Mouse (Mus musculus) ovary, postnatal 14 days (tissue): Measurements from ENCODE around the gene Ces2b.
"Not testable (repeated sequence)": the region's sequence is repeated elsewhere in the genome, so short reads cannot be mapped to it uniquely, and the experiment has no call there.

Experiments
- DNase-seq: peaks from one replicate; pipeline ENCODE4 v3.0.0; 2022; ENCODE audit warnings: low spot score

The Ces2b gene

GRCm38 (mm10) chr8:104831440-104831839 lies at the start of gene Ces2b:
TSS of gene Ces2b (plus strand) at chr8:104831572.
- no peak for DNase-seq

DNA sequence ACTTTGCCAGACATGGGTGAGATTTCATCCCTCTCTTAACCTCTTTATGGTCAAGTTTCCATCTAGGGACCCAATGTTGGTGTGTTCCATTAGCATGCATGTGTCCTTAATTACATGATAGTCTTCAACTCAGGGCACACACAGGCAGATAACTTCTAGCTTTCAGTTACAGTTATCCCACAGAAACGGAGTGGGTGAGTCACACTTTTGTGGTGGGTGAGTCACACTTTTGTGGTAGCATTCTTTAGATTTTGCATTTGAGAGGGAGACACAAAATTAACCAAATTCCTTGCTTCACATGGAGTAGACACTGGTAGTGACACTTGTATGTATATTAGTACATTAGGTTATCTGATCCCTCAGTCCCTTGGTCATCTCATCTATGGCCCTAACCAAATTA lies 44.3 kb upstream of the Ces2b start:
- no peak for DNase-seq

DNA sequence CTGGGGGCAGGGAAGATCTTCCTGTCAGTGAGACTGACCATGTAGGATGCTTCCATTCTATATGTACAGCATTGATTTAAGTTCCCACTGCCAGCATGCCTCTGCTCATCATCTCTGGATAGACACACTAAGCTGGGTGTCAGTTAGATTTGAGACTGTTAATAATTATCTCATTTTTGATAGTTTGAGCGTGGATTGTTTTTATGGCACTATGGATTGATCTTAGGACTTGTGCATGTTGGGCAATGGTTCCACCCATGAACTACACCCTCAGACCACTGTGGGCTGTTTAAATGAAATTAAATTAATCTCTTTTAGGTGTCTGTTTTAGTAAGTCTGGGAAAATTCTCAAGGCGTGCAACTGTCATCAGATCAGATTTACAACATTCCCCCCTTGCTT lies 42.4 kb upstream of the Ces2b start:
- no peak for DNase-seq

GRCm38 (mm10) chr8:104789886-104790680 lies 41.3 kb upstream of the Ces2b start:
- peak; percentile 15 for DNase-seq

GRCm38 (mm10) chr8:104799385-104799784 lies 32.0 kb upstream of the Ces2b start:
- DNase-seq = no peak

- DNase-seq = no peak
Observed at GRCm38 (mm10) chr8:104806127-104806526, 25.2 kb upstream of the Ces2b start.

GRCm38 (mm10) chr8:104808542-104809413 lies 22.6 kb upstream of the Ces2b start:
- no peak for DNase-seq

- no peak for DNase-seq
Observed at GRCm38 (mm10) chr8:104809436-104809835, 21.9 kb upstream of the Ces2b start.

DNA sequence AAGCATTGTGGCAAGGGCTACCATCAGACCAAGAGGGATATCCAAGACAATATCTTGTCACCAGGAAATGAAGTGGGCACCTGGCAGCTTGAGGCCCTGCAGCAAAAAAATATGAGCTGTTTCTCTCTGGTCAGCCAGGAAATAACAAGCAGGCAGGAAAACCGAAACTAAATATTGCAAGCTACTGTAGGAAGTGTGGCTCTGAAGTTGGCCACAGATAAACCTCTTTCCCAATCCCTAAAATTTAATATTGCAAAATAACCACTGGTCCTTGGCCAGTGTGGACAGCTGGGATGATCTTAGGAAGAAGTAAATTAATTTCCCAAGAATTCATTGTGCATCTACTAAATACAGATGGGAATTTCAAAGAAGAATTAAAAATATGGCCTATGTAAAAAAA lies 4.5 kb upstream of the Ces2b start:
- no peak for DNase-seq

DNA sequence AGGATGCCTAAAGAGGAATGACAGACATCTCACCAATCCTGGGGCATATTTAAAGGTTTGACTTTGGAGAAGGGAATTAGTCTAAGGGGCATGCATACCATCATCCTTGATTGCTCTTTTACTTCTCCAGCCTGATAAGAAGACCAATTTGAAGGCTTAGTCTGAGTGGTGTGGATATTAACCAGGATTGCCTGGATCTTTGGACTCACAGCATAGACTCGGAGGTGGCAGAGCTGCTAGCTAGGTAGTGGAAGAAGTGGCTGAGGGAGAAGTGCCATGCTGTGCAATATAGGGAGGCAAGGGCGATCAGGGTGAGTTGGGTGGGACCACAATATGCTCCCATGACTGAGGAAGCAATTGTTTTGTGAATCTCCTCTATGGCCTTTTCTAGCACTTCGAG lies 3.2 kb upstream of the Ces2b start:
- DNase-seq = no peak

DNA sequence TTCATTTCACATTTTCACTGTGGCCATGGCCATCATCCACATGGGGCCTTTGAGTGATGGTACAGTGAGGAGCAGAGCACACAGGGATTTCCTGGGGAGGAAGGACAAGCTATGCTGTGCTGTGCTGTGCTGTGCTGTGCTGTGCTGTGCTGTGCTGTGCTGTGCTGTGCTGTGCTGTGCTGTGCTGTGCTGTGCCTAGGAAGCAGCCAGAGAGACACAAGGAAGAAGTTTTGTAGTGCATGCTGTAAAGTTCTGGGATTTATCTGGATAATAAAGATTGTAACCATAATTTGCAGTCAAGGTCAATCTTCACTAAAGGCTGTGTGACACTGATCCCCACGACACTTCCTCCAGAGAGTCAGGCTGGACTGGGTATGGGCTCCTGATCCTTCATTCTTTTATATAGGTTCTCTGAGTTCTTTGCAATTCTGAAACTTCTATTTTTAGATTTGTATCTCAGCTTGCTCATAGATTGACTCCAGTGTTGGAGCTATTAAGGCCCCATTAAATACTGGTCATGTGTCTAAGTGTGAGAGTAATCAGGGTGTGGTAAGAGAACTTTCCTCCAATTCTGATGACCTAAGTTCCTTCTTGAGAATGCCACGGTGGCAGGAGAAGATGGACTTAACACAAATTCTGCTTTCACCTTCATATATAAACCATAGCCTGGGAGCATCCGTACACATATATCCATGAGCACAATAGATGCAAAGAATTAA lies 10.1 kb downstream of the Ces2b start:
- DNase-seq = no peak

GRCm38 (mm10) chr8:104846831-104847230 lies 15.5 kb downstream of the Ces2b start, which contains the start of gene Ces2c:
TSS of gene Ces2c (plus strand) at chr8:104847068.
- DNase-seq = no peak

DNA sequence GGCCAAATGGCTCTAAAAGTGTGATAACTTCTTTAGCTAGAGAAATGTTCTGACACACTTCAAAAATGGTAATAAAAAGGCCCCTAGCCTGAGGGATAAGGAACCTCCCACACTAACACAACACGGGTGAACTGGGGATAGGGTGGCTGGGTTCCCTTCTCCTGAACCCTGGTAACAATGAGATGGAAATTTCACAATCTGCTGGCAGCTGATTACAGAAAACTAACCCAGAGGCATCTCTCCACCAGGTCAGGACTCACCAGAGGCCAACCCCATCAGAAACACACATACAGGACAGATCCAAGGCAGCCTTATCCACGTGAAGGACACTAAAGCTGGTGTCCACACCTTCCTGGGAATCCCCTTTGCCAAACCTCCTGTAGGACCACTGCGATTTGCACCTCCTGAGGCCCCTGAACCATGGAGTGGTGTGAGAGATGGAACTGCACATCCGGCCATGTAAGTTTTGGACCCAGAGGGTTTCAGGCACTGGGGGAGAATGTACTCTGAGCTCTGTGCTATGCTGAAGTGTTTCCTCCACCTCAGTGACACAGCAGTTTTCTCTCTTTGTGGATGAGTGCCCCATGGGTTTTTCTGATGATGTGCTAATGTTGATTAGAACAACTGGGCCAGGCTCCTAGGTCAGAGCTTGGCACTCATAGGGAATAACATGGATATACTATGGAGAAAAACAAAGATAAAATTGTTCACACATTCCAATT lies 16.5 kb downstream of the Ces2b start:
- no peak for DNase-seq

- DNase-seq = not testable (repeated sequence)
Observed at GRCm38 (mm10) chr8:104866844-104867531, 35.6 kb downstream of the Ces2b start.

DNA sequence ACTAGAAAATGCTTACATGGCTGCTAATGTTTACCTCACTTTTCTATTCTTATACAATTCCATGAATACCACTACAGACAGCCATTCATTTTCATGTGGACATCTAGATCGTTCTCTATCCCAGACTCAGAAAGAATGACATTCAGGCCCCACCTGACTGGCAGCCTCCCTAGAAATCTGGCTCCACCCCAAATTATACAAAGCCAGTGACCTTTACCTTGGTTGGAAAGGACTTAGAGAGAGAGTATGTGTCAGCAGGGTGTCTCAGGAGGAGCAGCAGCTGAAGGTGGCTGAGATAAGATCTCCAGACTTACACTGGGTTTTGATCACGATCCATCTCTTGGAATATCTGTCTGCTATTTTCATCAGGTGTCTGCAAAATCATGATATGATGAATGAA lies 37.5 kb downstream of the Ces2b start:
- not testable (repeated sequence) for DNase-seq

DNA sequence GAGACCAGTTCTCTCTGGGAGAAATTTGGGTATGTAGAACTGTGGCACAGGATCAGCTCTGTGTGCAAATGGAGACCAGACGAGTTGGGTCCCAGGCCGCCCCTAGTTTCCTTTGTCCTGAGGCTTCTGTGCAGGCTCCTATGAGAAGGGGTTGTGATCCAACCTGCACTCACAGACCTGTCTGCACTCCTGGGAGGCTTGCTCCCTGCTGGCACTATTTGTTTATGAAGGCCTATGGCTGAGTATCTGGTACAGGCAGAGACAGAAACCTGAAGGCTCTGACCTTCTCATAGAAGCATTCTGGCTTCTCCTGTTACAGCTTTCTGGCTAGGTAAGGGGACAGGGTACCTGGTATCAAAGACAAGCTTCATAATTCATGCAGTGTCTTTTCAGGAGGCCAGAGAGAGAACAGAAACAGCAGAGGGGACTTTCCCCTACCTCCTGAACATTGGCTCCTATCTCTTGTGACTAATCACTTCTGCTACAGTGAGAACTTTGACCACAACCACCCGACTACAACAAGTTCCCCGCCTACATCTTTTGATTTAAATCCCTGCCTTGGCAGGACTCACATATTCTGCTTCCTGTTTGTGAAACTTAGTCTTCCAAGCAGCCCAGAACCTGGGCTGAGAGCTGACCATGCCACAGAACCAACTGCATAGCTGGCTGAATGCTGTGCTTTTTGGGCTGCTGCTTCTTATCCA lies 55.0 kb downstream of the Ces2b start:
- DNase-seq = not testable (repeated sequence)
